Mouse (Mus musculus): ENCODE data around the gene Chst3.
"Not testable (repeated sequence)": the region's sequence is repeated elsewhere in the genome, so short reads cannot be mapped to it uniquely, and the experiment has no call there.

Chst3 gene

DNA sequence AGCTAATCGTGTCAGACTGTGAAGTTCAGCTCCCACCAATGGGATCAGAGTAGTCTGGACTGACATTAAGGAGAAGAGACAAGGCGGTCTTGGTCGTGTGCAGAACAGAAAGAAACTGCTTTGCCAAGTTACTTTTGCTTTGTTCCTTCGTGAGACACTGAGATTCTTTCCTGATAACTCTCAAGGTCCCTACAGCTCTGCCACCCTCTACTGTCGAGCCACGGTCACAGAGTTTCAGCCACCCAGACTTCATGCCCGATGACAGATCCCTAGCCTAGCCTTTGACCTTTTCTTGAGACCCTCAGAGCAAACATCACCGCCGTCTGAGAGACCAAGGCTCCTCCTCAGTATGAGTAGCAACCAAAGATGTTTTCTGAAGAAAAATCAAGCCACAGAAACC, 14.9 kb upstream of the Chst3 start:
- no peak for DNase-seq (ENCODE audit: extremely low spot score, low spot score)

DNA sequence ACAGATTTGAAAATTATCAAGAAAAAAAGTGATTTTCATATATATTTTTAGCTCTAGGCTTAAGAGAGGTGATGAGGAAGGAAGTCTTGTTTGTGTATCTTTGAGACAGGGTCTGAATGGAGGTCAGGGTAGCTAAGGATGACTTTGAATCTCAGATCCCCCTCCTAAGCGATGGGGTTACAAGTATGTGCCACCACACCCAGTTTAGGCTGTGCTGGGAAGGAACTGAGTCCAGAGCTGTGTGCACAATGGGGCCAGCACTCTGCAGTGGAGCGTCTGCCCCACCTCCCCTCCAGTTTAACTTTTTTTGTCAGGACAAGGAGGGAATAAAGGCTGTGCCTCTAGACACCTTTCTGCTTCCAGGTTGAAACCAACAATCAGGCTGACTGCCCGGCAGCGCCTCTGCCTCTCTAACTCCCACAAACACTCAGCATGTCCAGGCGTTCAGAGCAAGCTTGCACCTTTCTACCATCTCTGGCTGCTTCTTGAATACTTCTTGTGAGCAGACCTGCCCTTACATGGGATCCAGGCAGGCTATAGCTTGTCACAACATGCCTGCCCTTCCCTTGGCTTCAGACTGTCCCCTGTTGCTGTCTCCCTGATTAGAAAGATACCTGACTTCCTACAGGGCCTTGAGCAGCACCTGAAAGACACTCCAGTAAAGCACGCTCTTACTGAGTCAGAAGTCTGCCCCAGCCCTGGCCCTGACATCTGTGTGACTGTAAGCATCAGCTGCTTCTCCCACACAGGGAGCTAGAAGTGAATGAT, 11.4 kb upstream of the Chst3 start:
- DNase-seq (ENCODE audit: extremely low spot score, low spot score): no peak

DNA sequence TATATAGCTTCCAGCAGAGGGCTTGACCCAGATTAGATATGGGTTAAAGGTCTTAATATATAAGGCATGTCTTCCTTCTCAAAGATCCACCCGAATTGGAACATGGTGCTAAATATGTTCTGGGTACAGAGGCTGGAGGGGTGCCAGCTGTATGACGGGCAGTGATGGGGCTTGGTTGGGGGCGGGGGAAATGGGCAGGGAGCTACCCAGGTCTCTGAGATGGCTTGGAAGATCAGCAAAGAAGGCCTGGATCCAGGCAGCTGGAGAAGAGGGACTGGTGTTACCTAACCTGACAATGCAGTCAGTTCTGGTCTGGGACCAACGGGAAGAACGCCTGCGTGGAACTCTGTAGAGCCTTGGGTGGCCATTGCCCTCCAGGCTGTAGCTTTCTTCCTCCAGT, 10.1 kb upstream of the Chst3 start:
- no peak for DNase-seq (ENCODE audit: extremely low spot score, low spot score)

DNA sequence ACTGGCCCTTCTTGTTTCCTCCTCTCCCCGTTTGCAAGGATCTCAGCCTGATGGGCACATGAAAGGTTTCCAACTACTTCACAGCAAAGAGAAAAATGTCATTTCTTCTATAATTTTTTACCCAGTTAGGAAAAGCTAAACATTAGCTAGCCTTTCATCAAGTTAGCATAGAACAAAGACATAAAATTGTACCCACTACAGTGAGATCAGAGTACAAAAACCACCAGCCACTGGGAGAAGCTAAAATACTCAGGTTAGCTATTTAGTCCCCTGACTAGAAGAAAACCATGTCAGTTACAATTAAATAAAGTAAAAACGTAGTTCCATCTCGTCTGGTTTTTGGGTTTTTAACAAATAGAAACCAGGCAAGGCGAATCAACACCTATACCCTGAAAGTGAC, 8.6 kb upstream of the Chst3 start:
- DNase-seq (ENCODE audit: extremely low spot score, low spot score): no peak

DNA sequence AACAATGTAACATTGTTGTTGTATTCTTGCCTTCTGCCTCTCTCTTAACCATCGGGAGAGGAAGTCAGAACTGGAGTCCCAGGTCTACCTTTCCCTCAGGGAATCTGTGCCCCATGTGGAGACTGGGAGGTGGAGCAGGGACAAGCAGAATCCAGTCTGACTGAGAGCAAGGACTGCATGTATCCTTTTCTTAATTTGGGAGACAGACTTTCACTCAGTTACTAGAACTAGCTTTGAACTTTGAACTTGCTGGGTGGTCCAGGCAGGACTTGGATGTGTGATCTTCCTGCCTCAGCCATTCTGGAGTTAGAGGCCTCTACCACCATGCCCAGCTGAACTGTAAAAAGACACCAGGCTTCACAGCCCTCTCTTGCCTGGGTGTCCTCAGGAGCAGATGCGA, 5.5 kb upstream of the Chst3 start:
- no peak for DNase-seq (ENCODE audit: extremely low spot score, low spot score)

DNA sequence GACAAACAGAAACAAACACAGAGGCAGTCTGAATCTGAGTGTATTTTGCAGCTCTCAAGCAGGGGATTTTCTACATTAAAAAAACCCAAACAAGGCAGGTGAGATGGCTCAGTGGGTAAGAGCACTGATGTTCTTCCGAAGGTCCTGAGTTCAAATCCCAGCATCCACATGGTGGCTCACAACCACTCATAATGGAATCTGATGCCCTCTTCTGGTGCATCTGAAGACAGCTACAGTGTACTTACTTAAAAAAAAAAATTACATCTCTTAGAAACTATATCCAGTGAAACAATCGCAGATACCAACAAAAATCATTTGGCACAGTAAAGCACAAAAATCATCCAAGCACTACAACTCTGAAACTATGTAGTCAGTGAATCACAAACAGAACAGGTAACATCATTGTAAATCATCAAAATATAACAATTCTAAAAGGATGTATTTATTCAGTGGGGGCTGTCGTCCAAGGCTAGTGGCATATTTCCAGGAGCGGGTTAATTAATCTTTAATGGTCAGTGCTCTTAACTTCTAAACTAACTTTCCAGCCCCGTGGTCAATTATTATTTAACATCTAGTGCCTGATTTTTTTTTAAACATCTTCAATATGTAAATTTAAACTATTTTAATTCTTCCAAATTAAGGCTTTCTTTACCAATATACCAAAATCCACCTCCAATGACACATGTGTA, 2.7 kb upstream of the Chst3 start:
- not testable (repeated sequence) for DNase-seq (ENCODE audit: extremely low spot score, low spot score)

DNA sequence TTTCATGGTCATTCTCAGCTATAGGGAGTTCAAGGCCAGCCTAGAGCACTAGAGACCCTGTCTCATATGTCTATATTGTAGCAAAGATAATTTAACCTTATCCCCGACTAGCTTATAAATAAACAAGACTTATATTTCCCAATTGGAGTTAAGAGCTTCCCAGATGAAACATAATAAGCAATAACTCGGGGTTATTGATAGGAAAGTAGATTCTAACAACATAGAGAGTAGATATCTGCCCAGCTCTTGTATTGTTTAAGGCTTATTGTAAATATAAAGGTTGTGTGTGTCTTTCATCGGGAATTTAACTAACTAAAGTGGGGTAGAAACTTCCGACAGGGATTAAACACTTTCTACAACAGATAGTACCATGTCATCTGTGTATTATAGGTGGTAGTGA, 1.5 kb upstream of the Chst3 start:
- DNase-seq (ENCODE audit: extremely low spot score, low spot score): no peak

DNA sequence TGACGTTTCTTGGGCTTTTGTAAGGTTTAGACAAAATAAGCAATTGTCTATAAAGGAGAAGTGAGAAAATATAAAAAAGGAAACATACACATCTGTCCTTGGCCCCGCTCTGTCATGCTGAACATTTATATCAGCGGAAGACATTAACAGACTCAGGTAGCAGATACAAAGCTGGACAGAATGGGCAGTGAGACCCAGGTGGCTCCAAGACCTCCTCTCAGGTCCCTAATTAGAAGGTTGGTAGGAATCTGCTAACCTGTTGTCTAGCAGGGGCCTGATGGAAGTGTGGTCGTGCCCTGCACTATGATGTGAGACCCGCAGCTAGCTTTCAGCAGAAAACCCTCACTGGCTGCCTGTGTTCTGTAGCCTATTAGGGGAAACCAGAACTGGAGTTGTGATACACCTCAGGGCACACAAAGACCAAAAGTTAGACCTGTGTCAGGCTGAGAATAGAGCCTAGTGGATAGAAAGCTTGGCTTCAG, 1.0 kb upstream of the Chst3 start:
- DNase-seq (ENCODE audit: extremely low spot score, low spot score): no peak

DNA sequence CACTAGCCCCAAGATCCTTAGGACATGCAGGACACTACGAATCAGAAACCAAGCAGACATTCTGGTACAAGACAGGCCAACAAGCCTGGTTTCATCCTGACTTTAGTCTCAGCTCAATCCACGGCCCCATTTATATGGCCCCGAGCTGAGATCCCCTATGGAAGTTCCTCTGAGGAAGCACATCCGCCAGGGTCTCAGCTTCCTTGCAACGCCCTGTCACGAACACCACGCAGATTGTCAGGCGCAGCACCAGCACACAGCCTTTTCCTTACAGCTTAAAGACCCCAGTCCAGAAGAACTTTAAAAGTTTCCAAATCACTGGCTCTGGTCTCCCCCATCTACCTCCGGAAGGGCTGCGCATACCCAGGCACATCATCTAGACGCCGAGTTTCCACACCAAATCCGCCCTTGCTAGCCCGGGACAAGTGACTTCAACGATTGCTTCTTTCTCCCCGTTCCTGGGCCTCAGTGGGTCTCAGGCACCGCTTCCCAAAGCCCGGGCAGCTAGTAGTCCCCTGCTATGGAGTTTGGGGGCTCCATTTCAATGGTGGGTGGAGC, 948 bp downstream of the Chst3 start:
- DNase-seq (ENCODE audit: extremely low spot score, low spot score): no peak

DNA sequence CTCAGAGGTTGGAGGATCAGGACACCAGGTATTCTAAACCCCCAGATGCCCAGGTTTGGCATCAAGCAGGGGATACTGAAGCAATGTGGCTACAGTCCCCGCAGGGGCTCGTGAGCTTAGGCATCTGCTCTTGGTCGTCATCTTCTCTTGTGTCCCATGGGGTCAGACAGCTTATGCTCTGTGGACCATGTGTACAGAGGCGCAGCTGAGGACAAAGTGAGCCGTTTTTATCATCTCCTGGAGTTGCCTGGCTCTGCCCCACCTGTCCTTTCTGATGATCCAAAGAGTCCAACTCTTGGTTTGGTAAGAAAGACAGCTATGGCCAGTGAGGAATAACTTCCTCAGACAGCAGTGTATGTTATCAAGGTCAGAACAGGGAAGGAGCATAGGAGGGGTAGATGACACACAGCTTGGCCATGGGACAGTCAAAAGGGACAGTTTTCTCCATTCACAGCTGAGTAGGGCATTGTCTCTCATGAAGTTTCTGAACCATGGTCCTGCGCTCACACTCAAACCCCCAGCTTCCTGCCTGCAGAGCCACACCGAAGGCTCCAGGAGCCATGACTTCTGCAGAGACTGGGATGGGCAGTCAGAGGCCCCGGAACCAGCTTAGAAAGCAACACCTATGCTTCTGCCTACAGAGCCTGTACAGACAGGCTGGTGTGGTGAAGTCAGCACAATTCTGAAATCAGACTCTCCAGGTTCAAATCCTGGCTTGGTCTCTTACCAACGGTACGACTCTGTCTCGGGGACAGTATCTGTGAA, 2.5 kb downstream of the Chst3 start:
- no peak for DNase-seq (ENCODE audit: extremely low spot score, low spot score)

DNA sequence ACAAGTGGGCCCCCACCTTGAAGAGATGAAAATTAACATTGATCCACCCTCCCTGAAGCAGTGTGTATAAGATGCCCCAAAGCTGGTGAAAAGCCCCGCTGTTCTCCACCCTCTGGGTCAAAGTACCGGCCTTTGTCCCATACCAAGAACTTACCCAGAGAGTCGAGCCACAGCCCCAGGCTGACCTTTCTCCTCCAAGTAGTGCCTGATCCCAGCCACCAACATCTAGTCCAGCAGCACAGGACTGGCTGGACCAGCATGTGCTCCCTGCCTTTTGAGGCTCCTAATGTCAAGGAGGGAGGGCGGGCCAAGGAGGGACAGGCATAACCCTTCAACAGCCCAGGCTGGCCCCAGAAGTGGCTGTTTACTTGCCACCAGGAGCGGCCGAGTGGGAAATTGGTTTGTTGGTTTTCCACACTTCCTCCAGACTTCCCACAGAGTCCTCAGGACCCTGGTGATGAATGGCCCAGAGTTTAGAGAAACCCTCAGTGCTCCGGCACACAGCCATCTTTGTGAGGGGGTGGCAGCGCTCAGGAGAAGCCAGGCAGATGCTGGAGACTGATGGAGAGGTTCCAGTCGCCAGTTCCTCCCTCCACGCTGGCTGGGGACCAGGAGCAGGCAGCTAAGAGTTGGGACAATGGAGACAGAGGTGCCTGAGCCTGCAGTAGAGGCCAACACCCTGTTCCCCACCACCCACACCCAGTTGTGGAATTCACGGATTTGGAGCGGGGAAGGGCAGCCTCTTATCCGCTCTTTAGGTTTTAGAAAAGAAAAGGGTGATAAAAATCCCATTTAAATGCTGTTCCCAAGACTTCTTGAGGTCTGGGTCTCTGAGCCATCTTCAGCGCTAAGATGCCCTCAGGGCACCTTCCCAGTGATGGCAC, 3.7 kb downstream of the Chst3 start:
- no peak for DNase-seq (ENCODE audit: extremely low spot score, low spot score)

DNA sequence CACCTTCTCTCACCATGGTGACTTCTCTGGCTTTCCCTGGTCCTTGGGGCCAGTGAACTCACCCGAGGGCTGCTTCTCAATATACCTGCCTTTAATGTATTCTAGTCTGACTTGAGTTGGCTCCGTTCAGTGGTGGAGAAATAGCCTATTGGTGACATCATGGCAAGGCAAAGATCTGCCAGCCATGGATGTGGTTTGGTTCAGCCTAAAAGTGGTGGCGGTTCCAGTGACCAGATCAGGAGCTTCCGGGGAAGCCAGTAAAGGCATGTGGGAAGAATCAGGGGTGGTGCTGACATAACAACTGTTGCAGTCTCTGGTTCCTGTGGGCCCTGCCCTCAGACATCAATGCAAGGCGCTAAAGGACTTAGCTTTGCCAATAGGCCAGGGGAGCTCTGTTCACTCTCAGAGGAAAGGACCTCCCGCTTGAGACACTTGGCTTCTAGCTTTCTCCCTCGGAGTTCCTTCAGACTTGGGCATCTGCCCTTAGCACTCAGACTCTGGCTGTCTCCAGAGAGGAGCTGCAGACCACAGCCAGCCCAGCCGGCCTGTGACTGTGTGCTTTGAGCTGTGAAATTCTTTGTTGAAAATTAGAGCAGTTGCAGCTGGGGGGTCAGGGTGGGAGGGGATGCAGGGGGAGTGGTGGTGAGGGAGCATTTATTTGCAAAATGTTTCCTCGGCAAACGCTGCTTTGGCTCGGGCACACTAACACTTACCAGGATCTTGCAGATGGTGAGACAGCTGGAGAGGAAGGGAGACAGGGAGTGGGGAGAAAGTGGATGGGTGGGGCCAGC, 6.3 kb downstream of the Chst3 start:
- DNase-seq (ENCODE audit: extremely low spot score, low spot score): no peak

DNA sequence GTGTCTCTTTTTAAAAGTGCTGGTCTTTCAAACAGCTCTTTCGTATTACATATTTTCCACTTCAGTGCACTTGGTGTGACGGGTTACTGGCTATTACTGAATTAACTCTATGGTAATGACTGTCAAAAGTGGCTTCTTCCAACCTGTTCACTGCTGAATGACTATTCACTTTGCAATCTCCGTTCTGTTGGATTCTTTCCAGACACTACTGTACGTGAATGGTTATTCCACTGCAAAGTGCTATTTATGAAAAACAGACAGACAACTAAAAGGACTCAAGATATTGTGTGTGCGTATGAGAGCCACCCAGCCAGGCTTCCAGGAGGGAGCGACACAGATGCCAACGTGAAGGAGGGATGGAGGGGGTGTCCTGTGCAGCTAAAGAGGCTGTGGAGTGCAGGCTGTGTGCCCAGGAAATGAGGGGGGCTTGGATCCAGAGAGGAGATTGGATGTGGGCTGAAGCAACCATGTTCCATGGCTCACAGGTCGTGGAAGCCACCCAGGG, 7.5 kb downstream of the Chst3 start:
- no peak for DNase-seq (ENCODE audit: extremely low spot score, low spot score)

DNA sequence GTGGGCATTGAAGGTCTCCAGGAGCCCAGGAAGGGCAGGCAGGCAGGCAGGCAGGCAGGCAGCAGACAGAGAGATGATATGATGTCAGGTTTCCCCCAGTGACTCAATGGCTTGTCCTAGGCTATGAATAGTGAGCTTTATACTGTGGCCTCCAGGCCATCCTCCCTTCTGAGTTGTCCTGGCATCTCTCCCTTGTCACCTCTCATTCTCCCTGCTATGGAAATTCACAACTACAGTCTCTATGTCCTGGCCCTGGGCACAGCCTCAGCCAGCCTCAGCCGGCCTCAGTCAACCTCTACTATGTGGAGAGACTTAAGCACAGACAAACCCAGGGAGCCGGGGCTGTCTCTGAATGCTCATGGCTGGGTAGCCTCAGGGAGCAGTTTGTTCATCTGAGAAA, 8.6 kb downstream of the Chst3 start:
- DNase-seq (ENCODE audit: extremely low spot score, low spot score): no peak

DNA sequence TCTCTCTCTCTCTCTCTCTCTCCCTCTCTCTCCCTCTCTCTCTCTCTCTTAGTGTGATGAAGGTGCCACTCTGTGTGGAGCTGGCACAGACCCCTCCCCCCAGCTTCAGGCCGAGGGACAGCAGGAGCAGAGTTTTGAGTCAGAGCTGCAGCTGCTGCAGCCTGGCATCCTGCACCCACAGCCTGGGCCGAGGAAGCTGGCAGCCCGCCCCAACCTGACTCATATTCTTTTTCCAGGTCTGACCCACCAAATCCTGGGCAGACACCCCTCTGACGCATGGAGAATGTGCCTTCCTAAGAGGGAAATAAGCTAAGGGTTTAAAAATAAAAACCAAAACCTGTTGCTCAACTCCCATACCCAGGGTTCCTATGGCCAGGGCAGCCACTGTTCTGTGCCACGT, 9.8 kb downstream of the Chst3 start:
- DNase-seq (ENCODE audit: extremely low spot score, low spot score): no peak

DNA sequence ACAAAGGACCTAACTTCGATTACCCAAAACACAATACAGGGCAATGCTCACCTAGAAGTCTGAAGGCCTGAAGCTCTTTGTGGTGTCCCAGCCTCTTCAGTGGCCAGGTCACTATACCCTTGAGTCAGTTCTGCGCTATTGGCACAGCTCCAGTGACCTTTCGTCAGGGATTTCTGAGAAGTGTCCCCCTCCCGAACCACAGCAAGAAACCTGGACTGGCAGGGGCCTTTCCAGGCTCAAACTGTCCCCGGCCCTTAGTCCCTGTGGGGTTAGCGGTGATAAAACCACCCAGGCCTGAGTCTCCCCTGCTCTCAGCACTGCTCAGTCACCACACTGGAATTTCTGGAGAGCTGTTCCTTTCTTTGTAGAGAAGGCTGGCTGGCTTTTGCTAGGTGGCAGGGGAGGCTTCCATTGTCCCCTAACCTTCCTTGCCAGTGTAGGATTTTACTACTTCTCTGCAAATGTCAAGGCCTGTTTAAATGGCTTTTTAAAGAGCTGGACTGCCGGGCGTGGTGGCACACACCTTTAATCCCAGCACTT, 11.8 kb downstream of the Chst3 start:
- DNase-seq (ENCODE audit: extremely low spot score, low spot score): no peak

DNA sequence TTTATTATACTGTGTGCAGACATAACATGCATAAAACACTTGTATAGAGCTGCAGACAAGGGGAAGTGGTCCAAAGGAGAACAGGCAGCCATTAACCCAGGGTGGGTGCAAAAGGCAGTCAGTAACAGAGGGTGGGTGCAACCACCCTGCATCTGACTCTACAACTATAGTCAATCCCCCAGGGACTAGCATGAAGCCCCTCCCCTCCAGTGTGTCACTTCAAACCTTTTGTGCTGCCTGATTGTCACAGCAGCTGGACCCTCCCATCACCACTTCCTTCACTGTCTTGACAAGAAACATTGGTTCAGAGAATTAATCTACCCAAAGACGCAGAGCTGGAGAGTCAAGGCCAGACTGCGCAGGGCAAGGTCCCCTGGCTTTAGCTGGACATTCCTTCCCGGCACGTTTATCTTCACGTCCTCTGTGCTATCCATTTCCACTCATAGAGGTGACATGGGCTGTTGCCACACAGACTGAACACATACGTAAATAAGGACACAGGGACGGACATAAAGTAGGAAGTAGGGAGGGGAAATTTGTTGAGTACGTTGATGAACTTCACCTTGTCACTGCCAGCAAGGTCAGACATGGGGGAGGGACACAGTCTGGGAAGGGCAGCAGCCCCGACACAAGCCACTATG, 13.3 kb downstream of the Chst3 start:
- DNase-seq (ENCODE audit: extremely low spot score, low spot score): no peak

DNA sequence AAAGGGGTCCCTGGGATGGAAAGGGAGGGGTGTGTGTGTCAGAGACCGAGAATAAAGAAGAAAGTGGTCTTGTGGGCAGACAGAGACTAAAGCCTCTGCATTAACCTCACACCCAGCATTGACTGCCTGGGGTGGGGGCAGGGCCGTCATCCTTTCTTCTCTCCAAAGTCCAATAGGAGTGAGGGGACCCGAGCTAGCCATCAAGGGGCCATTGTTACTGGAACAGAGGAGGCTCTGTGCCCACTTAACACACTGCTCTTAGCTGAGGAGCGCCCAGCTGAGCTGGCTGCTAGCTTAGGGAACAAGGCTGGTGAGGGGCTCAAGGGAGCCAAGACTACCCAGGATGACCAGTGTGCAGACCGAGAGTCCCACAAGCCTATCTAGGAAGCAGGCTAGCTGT, 16.3 kb downstream of the Chst3 start:
- peak; percentile 48 for DNase-seq (ENCODE audit: extremely low spot score, low spot score)

DNA sequence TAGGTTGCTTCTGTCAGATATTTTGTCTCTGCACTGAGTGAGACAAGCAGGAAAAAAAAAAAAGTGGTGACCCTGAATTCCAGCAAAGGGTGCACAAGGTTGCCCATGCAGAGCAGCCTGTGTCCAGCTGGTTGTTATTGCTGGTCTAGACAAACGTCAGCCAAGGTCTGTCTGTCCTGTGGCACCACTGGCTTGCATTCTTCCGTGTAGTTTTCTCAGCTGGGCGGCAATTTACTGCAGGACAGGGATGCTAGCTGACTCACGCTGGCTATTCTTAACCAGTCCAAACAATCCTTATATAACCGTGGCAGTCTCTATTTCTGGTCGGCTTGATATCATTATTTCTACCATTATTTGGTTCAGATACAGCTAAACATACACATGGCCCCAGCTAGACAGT, 18.1 kb downstream of the Chst3 start:
- no peak for DNase-seq (ENCODE audit: extremely low spot score, low spot score)
